Mouse (Mus musculus): ENCODE data around the gene Pimreg. TPM values are rescaled to one million over a fixed set of nuclear protein-coding genes. Genes with fewer than 3 reads are reported as not detected.

Gene Pimreg
- 77.8 and 87.4 TPM in 2 replicates for polyA plus RNA-seq (2015; fragmentation: Nextera tagmentation; extraction: Ambion mirVana)

DNA sequence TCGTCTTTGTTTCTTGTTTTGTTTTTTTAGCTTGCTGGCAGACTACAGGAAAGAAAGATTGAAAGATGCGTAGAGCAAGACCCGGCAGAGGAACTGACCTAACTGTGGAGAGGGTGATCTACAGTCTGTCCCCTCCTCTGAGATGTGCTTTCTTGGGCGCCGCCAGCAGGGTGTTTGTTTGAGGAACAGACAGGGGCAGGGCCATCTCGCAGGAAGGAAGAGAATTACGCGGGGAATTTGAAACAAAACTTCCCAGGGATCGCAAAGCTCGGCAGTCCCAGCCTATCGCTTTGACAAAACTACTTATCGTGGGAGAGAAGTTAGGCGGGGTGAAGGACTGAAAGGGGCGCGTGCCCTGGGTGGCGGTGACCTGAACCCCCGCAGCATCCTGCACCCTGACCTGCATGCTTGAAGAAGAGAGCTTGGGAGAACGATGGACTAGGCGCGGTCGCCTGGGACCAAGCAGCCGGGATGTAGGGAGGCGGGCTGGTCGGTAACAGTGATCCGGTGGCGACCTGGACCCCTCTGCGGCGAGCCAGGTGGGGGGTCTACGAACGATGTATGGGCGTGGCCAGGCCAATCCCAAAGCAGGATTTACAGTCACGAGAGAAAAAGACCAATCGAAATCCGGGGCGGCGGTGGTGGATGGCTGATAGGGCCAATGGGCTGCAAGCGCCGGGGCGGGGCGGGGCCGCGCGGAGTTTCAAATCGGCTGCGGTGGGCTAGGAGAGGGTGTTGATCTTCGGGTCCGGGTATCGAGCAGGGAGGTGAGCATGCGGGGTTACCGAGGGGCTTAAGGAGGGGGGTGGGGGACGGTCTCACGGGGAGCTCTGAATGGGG is at the start of gene Pimreg:
Gene Pimreg (plus strand): TSS at position 265 of the 840 bp plus-strand sequence.
- H3K4me2 ChIP-seq = peak within 1 kb of the TSS; percentile 85
- peak within 1 kb of the TSS; percentile 33; the same call in 1 of the 2 replicates for H3K9ac ChIP-seq
- under 1% methylated on average over 52 of the region's 52 CpGs for WGBS
- peaks cover 23% of the 10 kb centered on the region for H3K4me1 ChIP-seq
- H3K27ac ChIP-seq = peak within 1 kb of the TSS; percentile 55
- peak within 1 kb of the TSS; percentile 73 for H3K4me3 ChIP-seq (replicated peaks)
- H3K27me3 ChIP-seq (replicated peaks) = no peaks in the 10 kb centered on the region
- H3K36me3 ChIP-seq = peaks cover 10% of the 10 kb centered on the region; the same call in 1 of the 2 replicates
- H3K9me3 ChIP-seq = no peaks in the 10 kb centered on the region
- peak; percentile 90 for ATAC-seq (ENCODE audit: insufficient read depth, low FRiP score, low read depth)

DNA sequence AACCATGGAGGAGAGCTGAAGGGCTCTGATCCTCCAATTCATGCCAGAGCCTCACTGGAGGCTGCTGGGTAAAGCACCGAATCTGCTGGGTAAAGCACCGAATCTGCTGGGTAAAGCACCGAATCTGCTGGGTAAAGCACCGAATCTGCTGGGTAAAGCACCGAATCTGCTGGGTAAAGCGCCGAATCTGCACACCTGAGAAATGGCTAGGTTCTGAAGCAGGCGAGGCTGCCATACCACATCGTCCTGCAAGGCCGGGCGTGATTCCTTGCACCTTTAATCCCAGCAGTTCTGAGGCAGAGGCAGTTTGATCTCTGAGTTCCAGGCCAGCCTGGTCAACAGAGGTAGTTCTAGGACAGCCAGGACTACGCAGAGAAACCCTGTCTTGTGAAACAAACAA is 49.4 kb upstream of the Pimreg start:
- 81% methylated on average over 12 of the region's 12 CpGs for WGBS
- Histone ChIP-seq H3K9me3 (no peaks in the 10 kb centered on the region), H3K4me2 (no peak overlapping the region), H3K9ac (no peak overlapping the region), H3K27ac (no peak overlapping the region), H3K4me3 (replicated peaks) (no peak overlapping the region), H3K36me3 (no peaks in the 10 kb centered on the region), H3K27me3 (replicated peaks) (no peaks in the 10 kb centered on the region), H3K4me1 (peaks cover 11% of the 10 kb centered on the region)
- ATAC-seq (ENCODE audit: insufficient read depth, low FRiP score, low read depth) = no peak

DNA sequence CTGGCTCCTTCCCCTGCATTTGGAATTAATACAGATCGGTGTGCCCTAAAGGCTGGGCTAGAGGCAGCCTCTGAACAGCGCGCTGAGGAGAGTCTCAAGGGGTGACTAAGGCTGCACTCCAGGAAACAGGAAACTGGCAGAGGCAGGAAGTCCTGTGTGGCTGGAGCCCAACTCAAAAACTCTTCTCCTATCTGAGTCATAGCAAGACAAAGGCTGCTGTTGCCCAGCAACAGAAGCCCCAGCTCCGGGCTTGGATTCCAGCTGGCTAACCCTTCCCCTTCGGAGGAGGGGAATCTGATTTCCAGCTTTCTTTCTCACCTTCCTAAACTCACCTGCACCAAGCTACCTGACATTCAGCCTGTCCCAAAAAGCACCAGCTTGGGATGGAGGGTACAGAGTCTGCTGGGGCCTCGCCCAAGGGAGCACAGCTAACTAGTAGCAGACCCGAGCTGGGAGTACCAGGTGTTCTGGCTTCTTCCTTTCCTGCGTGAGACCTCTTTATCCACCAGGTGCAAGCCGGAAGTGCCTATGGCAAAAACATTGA is 45.8 kb upstream of the Pimreg start:
- H3K9me3 ChIP-seq = no peaks in the 10 kb centered on the region
- no peaks in the 10 kb centered on the region for H3K27me3 ChIP-seq (replicated peaks)
- ATAC-seq (ENCODE audit: insufficient read depth, low FRiP score, low read depth) = peak; percentile 83
- no peaks in the 10 kb centered on the region for H3K36me3 ChIP-seq
- peaks cover 11% of the 10 kb centered on the region for H3K4me1 ChIP-seq
- 23% methylated on average over 9 of the region's 9 CpGs for WGBS
- H3K4me3 ChIP-seq (replicated peaks) = no peak overlapping the region; the same call in 1 of the 2 replicates
- peak overlapping the region; percentile 71 for H3K27ac ChIP-seq
- no peak overlapping the region for H3K9ac ChIP-seq
- peak overlapping the region; percentile 45 for H3K4me2 ChIP-seq

DNA sequence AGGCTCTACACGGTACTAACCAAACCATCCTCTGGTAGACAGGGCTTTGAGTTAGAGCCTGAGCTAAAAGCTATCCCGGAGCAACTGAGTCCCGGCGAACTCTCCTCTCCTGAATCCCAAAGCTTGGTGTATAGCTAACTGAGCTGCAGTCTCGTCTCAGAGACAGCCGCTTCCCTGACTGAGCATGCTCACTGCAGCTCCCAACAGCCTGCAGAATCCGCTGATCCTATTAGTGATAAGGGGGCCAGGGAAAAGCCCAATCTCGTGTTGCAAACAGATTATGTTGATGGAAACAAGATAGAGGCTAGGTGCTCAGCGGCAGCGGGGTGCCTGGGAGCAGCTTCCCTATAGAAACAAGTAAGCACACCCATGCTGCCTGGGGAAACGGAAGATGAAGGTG is 45.0 kb upstream of the Pimreg start:
- peaks cover 11% of the 10 kb centered on the region for H3K4me1 ChIP-seq
- no peak overlapping the region for H3K4me2 ChIP-seq
- 24% methylated on average over 11 of the region's 11 CpGs for WGBS
- no peak overlapping the region for H3K4me3 ChIP-seq (replicated peaks)
- no peak overlapping the region for H3K27ac ChIP-seq
- no peak for ATAC-seq (ENCODE audit: insufficient read depth, low FRiP score, low read depth)
- no peak overlapping the region for H3K9ac ChIP-seq
- no peaks in the 10 kb centered on the region for H3K27me3 ChIP-seq (replicated peaks)
- no peaks in the 10 kb centered on the region for H3K36me3 ChIP-seq
- H3K9me3 ChIP-seq = no peaks in the 10 kb centered on the region

DNA sequence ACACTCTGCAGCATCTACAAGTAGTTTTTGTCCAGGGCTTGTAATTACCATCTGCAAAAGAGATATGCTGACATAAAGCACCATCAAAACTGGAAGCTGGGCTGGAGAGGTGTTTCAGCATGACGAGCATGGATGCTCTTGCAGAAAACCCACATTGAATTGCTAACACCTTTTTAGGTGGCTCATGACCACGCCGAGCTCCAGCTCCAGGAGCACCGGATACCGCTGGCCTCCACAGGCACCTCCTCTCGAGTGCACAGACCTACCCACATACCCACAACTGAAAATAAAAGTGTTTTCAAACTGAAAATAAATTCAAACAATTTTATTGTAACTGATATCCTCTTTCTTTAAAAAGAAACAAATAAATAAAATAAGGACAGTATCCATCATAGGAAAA is 41.6 kb upstream of the Pimreg start:
- Histone ChIP-seq H3K4me3 (replicated peaks) (no peak overlapping the region), H3K36me3 (no peaks in the 10 kb centered on the region), H3K27me3 (replicated peaks) (no peaks in the 10 kb centered on the region), H3K4me1 (peaks cover 11% of the 10 kb centered on the region), H3K9me3 (no peaks in the 10 kb centered on the region), H3K4me2 (no peak overlapping the region), H3K9ac (no peak overlapping the region), H3K27ac (no peak overlapping the region)
- ATAC-seq (ENCODE audit: insufficient read depth, low FRiP score, low read depth) = no peak
- 87% methylated on average over 6 of the region's 6 CpGs for WGBS

DNA sequence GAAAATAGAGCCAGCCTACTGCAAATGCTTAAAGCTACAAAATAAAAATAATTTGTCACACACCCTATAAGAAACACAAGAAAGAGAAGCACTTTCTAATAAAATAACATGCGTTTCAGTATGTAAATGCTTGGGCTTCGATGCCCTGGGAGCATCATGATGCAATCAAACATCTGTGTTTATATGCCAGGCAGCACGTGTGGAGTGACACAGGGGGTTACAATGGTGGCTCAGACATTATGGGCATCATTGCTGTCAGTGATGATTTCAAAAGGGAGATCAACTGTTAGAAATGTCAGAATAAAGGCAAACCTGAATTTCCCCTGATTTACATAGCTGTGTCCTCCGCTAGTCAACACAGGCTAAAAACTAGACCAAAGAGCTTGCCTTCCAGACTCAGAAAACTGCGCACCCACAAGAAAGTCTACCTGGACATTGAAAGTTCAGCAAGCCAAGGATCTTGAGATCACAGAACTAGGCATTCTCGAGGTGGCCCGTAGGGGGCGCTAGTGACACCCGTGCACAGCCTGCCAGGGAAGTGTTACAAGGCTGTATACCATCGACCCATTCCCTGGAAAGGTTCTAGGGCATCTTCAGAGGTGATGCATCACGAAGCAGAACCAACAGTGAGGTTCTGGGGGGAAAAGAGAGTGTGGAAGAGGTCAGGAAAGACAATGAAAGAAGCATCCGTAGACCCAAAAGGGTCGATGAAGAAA is 39.5 kb upstream of the Pimreg start:
- no peak overlapping the region for H3K4me2 ChIP-seq
- 47% methylated on average over 13 of the region's 13 CpGs for WGBS
- no peaks in the 10 kb centered on the region for H3K4me1 ChIP-seq
- H3K27me3 ChIP-seq (replicated peaks) = no peaks in the 10 kb centered on the region
- no peak for ATAC-seq (ENCODE audit: insufficient read depth, low FRiP score, low read depth)
- H3K9me3 ChIP-seq = no peaks in the 10 kb centered on the region
- no peak overlapping the region for H3K27ac ChIP-seq
- H3K4me3 ChIP-seq (replicated peaks) = no peak overlapping the region
- no peak overlapping the region for H3K9ac ChIP-seq
- no peaks in the 10 kb centered on the region for H3K36me3 ChIP-seq

DNA sequence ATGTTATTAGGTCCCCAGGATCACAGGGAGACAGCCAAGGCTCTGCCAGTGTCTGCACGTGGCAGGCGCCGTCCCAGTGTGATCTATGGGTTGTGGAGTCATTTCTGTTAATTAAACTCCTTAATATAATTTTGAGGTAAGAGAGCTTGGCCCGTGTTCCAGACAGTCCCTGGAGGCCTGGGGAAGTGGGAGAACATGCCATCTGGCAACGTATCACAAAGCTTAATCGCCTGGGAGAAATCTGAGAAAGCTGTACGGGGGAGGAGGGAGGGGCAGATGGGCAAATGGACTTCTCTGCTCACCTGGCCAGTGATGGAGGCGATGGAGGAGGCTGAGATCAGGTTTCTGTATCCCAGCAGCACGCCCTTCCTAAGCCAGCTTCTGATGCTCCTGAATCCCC is 38.7 kb upstream of the Pimreg start:
- Histone ChIP-seq H3K9me3 (no peaks in the 10 kb centered on the region), H3K9ac (no peak overlapping the region), H3K27ac (no peak overlapping the region), H3K36me3 (no peaks in the 10 kb centered on the region), H3K4me1 (no peaks in the 10 kb centered on the region), H3K4me3 (replicated peaks) (no peak overlapping the region), H3K27me3 (replicated peaks) (no peaks in the 10 kb centered on the region), H3K4me2 (no peak overlapping the region)
- no peak for ATAC-seq (ENCODE audit: insufficient read depth, low FRiP score, low read depth)
- 45% methylated on average over 9 of the region's 9 CpGs for WGBS

DNA sequence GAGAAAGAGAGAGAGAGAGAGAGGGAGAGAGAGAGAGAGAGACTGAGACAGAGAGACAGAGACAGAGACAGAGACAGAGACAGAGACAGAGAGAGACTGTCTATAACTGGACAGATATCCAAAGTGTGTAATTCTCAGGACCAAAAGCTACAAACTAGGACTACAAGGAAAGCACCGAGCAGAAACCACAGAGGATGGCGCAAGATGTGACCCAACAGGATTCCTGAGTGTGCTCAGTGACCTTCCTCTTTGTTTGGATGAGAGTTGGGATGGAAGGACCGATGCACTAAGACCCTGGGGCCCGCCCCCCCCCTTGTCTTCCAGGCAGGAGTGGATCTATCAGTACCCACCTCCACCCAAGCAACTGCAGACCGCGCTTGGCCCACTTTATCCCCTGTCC is 36.3 kb upstream of the Pimreg start:
- ATAC-seq (ENCODE audit: insufficient read depth, low FRiP score, low read depth) = no peak

DNA sequence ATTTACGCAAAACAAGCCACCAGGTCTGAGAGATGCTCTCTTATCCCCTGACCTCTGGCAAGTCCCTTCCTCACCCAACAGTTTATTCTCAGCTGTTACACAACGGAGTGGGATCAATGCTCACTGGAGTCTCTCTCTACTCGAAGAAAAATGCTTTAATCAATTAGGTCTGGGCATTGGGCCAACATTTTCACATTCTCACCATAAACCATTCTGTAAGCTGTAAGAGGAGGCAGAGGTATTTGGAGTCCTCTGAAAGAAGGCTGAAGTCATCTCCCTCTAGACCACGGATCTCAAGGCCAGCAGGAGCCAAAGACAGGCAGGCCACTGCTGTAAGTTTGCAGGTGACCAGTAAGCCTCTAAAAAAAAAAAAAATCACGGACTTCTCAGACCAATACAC is 31.5 kb upstream of the Pimreg start:
- Histone ChIP-seq H3K9ac (no peak overlapping the region), H3K27me3 (replicated peaks) (no peaks in the 10 kb centered on the region), H3K36me3 (no peaks in the 10 kb centered on the region), H3K9me3 (no peaks in the 10 kb centered on the region), H3K4me3 (replicated peaks) (no peak overlapping the region), H3K4me2 (peak overlapping the region; percentile 19), H3K4me1 (peaks cover 13% of the 10 kb centered on the region; the same call in 1 of the 2 replicates), H3K27ac (no peak overlapping the region)
- no peak for ATAC-seq (ENCODE audit: insufficient read depth, low FRiP score, low read depth)
- WGBS = 17% methylated on average over 5 of the region's 5 CpGs

More for the DNA sequence above, 36.3 kb upstream of the Pimreg start:
- no peak overlapping the region for H3K27ac ChIP-seq
- 84% methylated on average over 6 of the region's 6 CpGs for WGBS
- peaks cover 6% of the 10 kb centered on the region; the same call in 1 of the 2 replicates for H3K4me1 ChIP-seq
- no peaks in the 10 kb centered on the region for H3K36me3 ChIP-seq
- H3K27me3 ChIP-seq (replicated peaks) = no peaks in the 10 kb centered on the region
- H3K9me3 ChIP-seq = no peaks in the 10 kb centered on the region
- no peak overlapping the region for H3K4me3 ChIP-seq (replicated peaks)
- no peak overlapping the region for H3K4me2 ChIP-seq
- no peak overlapping the region for H3K9ac ChIP-seq

DNA sequence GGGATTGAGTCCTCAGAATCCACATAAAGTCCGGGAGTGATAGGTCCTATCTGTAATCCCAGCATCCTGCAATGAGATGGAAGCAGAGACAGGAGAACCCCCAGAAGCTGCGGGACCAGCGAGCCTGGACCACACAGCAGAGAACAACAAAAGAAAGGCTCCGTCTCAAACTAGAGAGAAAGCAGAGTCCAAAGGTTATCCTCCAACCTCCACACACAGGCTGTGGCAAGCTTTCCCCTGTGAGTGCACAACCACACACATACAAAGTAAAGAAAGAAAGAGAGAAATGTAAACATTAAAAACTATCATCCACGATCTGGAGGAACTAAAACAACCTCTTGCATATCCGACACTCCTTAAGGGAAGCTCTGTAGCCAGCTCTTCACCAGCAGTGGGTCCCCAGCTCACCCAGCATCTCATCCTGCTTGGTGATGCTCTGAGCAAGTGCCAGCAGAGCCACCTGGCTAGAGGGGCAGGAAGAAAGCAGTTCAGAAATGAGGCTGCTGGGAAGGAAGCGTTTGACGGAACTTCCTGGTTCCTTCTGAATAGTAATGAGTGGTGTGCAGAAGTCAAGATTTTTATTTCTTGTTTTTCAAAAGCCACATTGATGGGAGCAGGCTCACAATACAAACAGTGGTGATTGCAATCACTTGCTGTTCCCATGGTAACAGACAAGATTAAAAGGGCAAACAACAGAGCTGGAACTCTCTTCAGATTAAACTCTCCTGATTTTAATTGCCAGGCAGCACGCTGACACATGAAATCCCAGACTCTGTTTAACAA is 30.7 kb upstream of the Pimreg start:
- Histone ChIP-seq H3K9ac (no peak overlapping the region), H3K4me2 (peak overlapping the region; percentile 19), H3K27ac (no peak overlapping the region), H3K4me3 (replicated peaks) (no peak overlapping the region), H3K9me3 (no peaks in the 10 kb centered on the region), H3K4me1 (peaks cover 13% of the 10 kb centered on the region; the same call in 1 of the 2 replicates), H3K36me3 (no peaks in the 10 kb centered on the region), H3K27me3 (replicated peaks) (no peaks in the 10 kb centered on the region)
- peak; percentile 24; the same call in 1 of the 2 replicates for ATAC-seq (ENCODE audit: insufficient read depth, low FRiP score, low read depth)
- WGBS = 32% methylated on average over 9 of the region's 9 CpGs

DNA sequence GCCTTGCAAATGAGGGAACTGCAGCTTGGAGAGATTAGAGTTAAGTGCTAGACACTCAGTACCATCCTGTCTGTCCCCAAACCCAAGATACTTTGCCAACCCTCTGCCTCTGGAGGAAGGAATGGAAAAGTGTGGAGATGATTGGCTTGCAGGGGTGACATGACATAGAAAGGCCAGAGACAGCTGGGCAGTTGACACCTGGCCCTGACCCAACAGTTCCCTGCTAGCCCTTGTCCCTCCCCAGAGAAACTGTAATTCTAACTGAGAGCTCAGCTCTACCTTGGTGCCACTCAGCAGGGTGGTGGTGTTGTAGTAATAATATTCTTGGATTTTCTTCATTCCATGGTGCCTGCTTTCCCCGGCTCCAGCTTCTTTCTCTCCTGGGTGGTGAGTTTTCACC is 29.9 kb upstream of the Pimreg start:
- ATAC-seq (ENCODE audit: insufficient read depth, low FRiP score, low read depth) = no peak
- Histone ChIP-seq H3K4me3 (replicated peaks) (no peak overlapping the region), H3K9me3 (no peaks in the 10 kb centered on the region), H3K27me3 (replicated peaks) (no peaks in the 10 kb centered on the region), H3K4me1 (peaks cover 13% of the 10 kb centered on the region; the same call in 1 of the 2 replicates), H3K27ac (no peak overlapping the region), H3K9ac (no peak overlapping the region), H3K4me2 (no peak overlapping the region), H3K36me3 (no peaks in the 10 kb centered on the region)
- 64% methylated on average over 1 of the region's 1 CpGs for WGBS
